Mouse (Mus musculus): Measurements from ENCODE around the gene Opn1sw.
A peak's percentile ranks its signal among the peaks of the same experiment; 100 is the strongest.

The Opn1sw gene

DNA sequence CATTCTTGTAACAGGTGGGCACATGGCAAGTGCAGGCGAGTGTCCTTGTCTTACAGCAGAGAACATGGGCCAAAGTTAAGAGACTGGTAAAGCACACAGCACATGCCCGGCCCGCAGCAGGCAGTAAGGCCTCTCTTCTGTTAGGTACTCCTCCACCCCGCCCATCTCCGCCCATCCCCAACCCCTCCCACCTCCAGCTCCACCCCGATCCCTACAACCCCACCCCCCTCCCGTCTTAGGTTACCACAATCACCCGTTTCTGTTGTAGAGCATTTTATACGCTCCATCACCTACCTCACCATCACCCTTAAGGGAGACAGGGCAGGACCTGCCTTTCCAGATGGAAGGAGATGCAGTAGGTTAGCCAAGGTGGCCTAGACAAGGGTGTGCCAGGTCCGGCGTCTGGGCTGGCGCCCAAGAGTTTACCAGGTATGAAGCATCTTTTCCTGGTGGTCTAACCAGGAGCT is at the start of gene Opn1sw:
TSS of gene Opn1sw (minus strand) at position 417 of the 467 bp plus-strand sequence.
- DNase-seq (ENCODE audit: low read depth, low spot score) = peak; percentile 34

DNA sequence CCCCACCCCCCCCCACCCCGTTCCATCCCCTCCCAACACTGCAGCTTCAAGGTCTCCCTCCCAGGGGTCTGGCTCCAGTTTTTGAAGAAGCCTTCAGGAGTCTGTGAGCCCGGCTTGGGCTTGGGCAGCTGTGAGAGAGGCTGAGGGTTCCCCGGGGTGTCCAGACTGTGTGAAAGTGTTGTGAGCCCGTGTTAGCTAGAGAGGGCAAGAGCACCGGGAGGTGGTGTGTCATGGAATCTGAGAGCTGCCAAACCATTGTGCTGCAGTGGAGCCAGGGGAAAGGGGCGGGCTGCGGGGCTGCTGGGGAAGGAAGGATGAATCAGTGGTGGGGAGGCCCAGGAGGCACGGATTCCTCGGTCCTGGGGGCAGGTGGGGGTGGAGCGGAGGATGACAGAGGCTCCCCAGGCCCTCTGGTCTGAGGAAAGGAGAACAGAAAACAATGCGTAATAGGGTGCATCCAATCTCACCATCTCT is 48.2 kb upstream of the Opn1sw start:
- no peak for DNase-seq (ENCODE audit: low read depth, low spot score)

DNA sequence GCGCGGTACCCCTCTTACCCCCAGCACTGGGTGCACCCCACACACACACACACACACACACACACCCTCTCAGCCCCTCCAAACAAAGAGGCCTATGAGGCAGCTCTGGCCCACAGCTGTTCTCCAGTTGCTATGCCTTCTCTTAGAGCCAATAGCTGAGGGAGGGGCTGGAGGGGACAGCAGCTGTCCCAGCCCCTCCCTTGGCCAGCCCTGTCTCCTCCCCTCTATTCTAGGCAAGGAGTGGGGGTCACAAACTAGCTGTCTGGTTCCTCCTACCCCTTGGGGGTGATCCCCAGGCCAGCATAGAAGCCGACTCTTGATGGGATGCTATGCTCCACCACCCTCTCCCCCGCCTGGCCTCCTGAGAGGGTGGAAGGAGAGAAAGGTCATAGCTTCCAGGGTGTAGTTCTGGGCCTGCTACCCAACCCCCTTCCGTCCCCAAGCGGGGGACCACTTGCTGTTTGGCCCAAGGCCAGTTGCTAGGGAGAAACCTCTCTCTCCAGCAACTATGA is 47.7 kb upstream of the Opn1sw start:
- DNase-seq (ENCODE audit: low read depth, low spot score) = no peak

DNA sequence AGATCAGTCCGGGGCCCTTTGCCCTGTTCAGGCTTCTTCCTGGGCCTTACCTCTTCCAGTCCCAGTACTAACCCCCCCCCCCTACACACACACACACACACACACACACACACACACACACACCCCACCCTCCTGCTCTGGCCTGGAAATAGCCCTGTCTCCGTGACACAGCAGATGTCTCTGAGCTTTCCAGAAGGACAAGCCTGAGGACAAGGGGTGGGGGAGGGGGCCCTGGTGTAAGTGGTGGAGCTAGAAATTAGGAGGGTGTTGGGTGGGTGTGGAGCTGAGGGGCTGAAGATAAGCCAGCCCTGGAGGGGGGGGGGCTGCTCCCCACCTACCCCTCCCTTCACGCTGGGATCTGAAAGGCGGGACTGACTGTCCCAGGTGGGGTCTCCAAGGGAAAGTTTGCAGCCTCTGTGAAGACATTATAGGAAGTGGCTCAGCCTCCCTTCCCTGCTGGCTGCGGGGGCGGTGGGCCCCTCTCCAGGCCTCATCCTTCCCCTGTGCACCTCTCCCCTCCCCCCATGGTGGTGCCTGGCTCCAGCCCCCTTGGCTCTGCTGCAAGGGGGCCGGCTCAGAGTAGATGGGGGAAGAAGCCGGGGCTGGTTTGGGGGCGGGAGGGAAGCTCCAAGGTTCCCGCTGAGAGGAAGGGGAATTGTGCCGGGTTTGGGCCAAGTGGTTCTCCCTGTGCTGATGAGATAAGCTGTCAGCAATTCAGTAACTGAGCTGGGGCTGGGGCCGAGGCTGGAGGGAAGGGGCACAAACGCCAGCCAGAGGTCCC is 46.8 kb upstream of the Opn1sw start:
- DNase-seq (ENCODE audit: low read depth, low spot score) = no peak

DNA sequence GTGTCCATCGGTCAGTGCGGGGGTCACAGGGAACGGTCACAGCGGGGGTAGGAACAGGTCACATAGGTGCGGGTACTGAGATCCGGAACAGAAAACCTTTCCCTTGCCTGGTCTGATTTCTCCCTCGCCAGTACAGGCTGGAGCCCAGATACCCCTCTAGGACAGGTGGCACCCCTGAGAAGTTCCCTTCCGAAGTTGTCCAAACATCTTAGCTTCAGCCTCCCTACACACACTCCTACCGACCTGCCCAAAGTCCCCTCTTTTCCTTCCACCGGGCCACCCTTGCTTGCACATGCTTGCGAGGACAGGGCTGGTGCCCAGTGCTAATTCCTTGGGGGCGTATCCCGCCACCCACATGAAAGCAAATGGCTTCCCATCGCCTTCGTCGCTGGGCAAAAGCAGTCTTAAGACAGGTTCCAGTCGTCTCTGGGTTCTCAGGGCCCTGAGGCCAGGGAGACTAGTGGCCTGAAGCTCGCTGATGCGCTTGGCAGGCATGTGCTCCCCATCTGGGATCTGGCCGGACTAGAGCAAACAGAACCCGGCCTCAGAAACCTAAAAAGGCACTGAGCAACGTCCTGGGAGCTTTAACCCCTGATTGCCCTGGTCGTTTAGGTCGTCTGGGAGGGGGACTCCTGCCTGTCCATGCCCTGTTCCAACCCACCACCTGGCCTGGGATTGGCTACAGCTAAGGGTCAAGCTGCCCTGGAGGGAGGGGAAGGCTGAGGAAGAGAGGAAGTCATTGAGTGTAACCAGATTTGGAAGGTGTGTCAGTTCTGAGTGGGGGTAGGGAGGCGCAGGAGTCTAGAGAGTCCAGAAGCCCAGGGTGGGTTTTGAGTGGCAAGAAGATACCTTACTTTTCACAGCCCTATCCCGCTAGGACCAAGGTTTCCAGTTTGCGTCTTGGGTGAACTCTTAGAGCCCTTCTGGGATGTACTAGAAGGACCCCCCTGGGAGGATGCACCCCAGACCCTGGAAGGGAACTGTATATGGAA is 45.8 kb upstream of the Opn1sw start:
- no peak for DNase-seq (ENCODE audit: low read depth, low spot score)

DNA sequence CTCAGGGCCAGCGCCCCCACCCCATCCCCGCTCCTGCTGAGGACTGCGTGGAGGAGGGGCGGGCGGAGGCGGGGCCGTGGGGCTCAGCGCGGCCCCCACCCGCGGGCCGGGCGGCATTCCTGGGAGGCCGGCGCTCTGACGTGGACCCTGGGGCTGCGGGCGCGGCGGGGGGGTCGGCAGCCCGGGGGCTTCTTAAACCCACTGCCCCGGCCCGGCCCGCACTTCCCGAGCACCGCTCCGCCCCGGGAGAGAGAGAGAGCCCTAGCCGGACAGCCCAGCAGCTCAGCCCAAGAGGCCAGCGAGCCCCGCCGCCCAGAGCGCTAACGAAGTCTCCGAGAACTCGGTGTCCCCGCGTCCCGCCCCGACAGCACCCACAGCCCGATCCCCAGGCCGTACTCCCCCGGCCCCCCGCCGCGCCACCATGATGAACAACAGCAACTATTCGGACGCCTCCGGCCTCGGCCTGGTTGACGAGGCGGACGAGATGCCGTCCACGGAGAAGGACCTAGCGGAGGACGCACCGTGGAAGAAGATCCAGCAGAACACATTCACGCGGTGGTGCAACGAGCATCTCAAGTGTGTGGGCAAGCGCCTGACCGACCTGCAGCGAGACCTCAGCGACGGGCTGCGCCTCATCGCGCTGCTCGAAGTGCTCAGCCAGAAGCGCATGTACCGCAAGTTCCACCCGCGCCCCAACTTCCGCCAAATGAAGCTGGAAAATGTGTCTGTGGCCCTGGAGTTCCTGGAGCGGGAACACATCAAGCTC is 45.0 kb upstream of the Opn1sw start, which contains the start of gene Flnc:
TSS of gene Flnc (plus strand) at position 219 of the 766 bp plus-strand sequence.
- no peak for DNase-seq (ENCODE audit: low read depth, low spot score)

DNA sequence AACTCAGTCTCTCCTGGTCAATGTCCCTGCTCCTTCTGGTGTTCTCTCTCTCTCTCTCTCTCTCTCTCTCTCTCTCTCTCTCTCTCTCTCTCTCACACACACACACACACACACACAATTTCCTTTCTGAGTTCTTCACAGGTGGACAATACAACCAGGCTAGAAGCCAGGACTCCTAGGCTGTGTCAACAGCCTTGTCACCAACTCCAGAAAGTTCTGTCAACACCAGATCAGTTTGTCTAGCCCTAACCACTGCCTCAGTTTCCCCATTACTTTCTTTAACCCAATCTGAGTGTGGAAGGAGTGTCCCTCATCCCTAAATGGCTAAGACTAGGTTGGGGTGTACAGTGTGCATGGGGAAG is 44.4 kb upstream of the Opn1sw start:
- no peak for DNase-seq (ENCODE audit: low read depth, low spot score)

DNA sequence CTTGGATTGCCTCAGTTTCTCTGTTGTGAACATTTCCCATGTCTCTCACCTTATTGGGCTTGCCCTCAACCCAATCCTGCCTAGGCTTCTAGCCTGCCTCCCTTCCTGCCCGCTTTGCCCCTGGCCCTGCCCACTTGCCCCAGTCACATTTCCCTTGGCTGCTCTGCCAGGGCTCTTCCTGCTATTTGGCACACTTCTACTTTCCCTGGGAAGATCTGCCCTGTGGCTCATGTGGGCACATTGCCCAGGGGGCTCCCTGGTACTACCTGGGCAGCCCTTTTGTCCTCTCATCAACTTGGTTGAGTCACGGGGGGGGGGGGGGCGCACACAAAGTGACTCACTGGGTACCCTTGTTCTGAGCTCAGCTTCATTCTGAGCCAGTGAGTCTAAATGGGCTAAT is 43.9 kb upstream of the Opn1sw start:
- DNase-seq (ENCODE audit: low read depth, low spot score) = no peak

DNA sequence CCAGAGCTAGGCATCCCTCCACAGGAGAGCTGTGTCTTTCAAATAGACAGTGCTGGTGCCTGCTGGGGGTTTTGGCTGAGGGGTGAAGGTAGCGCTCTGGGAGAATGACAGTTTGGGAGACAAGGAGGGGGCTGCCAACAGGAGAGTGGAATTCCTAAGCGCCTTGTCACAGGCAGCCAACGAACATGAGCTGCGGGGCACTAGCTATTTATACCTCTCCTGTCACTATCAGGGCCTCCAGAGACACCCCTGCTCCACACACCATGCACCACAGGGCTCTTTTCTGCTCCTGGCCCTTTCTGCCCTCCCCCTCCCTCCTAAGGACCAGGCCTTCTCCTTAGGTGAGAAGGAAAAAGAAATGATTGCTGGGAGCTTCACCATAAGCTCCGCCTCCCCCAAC is 43.2 kb upstream of the Opn1sw start:
- no peak for DNase-seq (ENCODE audit: low read depth, low spot score)

DNA sequence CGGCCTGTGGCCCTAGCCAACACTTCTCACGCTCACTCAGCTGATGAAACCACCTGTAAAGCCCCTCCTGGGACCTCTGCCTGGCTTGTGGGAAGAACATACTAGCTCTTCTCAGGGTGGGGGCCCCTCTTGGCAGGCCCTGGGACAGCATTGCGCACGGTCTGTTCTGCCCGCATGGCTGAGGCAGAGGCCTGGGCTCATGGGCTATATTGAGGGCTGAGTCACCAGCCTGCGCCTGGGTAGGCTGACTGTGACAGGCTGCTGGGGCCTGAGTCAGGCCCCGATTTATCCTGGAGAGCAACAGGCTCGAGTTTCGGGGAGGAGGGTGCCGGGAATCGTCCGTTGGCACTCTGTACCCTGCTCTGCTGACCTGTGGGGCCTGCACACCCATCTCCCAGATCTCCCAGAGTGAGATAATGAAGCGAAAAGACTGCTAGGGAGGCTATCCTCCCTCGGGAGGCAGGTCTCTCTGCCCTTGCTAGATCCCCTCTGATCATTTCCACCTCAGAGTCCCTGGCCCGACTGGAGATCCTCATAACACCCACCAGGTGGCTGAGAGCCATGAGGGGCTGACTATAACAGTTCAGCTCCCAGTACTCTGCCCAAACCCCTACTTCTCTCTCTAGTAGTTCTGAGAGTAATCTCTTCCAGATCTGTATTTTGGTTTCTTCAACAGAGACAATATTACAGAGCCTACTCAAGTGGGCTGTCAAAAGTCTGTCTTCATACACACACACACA is 42.6 kb upstream of the Opn1sw start:
- DNase-seq (ENCODE audit: low read depth, low spot score) = no peak

DNA sequence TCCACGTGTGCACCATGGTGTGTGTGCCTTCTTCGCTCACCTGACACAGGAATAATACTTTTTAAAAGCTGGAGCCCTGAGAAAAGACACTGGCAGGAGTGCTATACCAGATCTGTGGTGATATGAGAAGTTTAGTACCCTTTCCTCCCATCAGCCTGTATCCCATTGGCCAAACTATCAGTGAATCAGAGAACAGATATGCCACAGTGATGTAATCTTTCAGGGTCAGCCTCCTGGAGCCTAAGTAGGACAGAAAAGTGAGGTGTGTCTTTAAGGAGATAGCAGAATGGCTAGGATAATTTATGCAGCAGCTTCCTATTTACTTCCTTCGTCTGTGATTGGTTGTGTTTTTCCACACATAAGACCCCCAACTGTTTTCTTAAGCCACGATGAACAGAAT is 39.9 kb upstream of the Opn1sw start:
- no peak for DNase-seq (ENCODE audit: low read depth, low spot score)

DNA sequence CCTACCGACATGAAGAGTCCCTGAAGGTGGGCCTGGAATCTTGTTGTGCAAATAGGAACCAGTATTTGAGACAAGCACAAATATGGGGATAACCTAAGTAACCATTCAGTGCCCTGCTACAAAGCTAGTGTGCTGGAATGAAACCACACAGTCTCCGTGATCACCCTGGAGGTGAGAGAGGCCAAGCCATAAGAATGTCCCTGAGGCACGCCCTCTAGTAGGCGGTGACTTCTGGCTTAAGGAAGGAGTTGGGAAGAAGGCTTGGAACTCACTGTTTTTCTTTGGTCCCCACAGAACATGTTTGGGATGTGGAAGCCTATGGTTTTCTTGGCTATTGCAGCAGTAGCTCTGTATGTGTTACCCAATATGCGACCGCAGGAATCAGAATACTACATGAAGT is 38.1 kb upstream of the Opn1sw start:
- no peak for DNase-seq (ENCODE audit: low read depth, low spot score)

DNA sequence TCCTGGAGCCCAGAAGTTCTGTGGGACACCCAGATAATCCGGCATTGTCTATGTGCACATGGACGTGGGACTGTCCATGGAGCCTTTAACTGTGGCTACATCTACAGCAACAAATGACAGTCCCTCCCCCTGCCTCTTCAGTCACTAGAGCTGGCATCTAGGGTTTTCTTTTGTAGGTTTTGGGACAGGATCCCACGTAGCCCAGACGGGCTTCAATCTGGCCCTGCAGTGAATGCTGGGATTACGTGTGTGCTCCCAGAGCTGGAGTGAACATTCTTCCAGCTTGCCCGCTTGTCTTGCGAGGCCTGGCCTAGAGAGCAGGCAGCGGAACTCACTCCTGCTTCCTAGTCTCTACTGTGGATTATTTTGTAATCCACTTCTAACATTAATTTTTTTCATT is 36.9 kb upstream of the Opn1sw start:
- DNase-seq (ENCODE audit: low read depth, low spot score) = no peak

DNA sequence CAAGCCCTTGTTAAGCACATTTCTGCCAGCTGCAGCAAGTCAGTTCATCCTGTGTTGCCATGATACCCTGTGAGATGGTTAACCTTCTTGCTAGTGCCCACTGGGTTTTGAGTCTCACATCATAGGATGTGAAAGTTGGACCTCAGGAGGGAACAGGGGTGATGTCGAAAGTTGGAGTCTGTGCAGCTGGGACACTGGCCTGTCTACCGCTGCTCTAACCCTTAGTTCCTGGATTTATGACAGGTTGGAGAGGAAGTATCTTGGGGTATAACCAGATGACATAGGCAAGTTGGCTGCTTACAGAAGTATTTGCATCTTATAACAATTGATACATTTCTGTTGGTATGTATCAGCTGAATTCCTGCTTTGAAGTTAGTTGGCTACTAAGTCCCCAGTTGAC is 32.3 kb upstream of the Opn1sw start:
- DNase-seq (ENCODE audit: low read depth, low spot score) = no peak

DNA sequence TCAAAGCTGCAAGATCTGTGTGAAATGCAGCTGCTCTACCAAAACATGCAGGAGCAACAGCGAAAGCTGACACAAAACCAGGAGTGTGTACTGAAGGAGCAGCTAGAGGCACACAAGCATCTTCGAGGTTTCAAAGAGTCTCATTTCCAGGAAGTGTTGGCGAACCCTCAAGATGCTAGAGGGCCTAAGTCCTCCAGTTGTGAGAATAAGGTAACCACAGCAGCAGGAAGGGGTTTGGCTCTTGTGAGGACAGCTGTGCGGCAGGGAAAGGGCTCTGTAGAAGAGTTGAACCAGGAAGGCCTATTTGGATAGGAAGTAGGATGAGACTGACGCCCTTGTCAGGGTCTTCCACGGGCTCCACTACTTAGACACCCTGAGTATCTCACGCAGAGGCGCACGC is 27.2 kb upstream of the Opn1sw start:
- peak; percentile 46 for DNase-seq (ENCODE audit: low read depth, low spot score)

DNA sequence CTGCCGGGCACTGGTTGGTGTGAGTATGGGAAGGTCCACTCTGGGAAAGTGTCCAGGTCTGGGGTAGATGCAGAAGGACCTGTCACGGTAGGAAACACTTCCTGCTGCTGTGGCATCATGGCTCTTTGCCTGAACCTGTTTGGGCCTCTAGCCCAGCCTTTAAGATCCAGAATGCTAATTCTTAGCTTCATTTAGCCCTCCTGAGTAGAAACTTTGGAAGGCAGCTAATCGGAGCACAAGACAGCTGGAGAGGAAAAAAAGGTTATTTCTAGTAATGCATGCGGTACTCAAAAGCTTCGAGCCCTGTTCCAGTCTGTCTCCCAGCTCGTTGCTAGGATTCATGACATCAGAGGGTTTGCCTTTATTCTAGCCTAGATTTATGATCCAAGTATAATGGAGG is 18.1 kb upstream of the Opn1sw start:
- DNase-seq (ENCODE audit: low read depth, low spot score) = no peak

DNA sequence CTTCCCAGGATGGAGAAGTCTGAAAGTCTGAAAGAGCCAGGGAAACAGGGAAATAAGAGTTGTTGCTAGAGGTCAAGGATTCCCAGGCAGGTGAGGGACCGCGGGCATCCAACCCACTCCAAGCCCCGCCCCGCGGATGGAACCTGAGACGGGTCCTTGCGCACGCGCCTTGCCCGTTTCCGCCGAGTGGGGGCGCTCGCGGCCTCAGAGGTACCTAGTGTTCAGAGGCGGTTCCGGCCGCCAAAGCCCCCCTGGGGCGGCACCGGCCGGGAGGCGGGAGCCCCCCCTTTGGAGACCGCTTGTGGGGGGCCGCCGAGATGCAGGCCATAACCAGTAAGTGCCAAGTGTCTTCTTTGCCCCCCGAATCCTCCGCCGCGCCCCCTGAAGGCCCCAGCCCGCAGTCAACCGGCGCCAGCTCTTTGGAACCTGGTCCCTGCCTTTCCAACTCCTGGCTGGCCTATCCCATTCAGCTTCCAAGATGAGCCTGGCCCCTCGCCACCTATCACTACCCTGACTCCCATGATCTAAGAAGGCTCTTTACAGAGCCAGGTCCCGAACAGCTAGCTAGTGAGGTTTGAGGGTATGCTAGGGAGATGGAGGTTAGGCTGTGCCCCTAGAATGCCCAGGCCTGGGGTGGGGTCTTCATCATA is 14.6 kb upstream of the Opn1sw start:
- no peak for DNase-seq (ENCODE audit: low read depth, low spot score)

DNA sequence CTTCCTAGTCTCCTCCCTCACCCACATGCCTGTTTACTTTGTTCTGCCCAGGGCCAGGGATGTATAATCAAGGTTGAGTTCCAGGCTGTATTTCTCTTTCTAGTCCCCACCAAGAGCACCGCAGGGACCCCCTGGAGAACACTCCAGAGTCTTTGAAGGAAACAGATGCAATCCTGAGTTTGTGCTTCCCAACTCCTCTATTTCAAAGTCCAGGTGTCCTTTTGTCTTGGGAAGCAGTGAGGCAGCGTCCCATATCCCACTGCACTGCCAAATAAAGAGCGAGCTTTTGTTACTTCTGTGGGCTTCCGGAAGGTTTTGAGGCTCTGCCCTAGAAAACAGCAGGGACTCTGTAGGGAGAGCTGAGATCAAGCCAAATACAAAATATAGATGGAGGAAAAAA is 11.6 kb upstream of the Opn1sw start:
- DNase-seq (ENCODE audit: low read depth, low spot score) = no peak

DNA sequence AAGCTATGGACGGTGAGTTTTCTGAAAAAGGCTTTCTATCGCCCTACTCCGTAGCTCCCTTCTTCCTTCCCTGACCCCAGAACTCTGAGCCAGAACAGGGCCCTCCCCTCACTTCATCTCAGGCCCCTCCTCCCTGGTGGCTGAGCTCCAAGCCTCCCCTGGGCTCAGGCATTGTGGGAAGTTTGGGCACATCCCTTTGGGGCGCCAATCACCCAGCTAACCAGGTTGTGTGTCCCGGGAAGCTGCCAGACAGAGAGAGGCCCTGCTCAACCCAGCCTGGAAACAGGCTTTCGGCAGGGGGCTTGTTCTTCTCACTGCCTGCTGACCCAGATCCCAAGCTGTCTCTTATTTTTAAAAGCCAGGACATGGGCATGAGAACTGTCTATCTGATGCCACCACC is 9.3 kb upstream of the Opn1sw start:
- no peak for DNase-seq (ENCODE audit: low read depth, low spot score)
